Mouse (Mus musculus): Measurements from ENCODE around the gene Spock1.

DNA sequence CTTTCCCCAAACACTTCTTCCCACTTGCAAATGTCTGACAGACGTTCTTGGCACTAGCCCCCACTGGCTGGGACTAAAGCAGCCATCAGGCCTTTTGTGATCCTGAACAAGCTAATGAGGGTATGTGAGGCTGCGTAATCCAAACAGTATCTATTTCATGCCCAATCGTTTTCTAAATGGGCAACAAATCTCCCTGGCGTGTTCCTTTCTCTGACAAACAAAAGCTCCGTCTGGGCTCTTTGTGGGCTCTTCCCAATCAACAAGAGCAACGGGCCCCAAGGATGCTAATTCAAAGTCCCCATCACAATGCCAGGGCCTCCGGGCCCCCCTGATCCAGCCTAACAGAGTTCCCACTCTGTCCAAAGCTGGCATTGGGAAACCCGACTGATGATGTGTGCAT, 304.9 kb downstream of the Spock1 start:
- no peak for TF ChIP-seq POLR2A (IDR thresholded peaks at IDR 0.05; ENCODE audit: low read depth, low read length)
- TF ChIP-seq CTCF (IDR thresholded peaks at IDR 0.05; ENCODE audit: extremely low read depth, insufficient read depth, insufficient read length, insufficient replicate concordance), result no peak

Data from spleen, adult 2 months (tissue).